Comparison of ENCODE assay signal across 8 mouse cellular contexts in genomic region chr10:82083622-82083971, GRCm38 (mm10). TPM values are rescaled to one million over a fixed set of nuclear protein-coding genes. Genes with fewer than 3 reads are reported as not detected.
A peak's percentile ranks its signal among the peaks of the same experiment; 100 is the strongest.
DNase-seq lines count a peak whose midpoint lies in the region; ATAC-seq and TF ChIP-seq lines count a peak whose summit lies in the region.
"Not testable (repeated sequence)": the region's sequence is repeated elsewhere in the genome, so short reads cannot be mapped to it uniquely, and the experiment has no call there.

No protein-coding gene starts in this region.

- H3K9me3 ChIP-seq in embryonic facial prominence, embryonic 10.5 days, result peaks cover 11% of the 10 kb centered on the region; the same call in 1 of the 2 replicates
- not testable (repeated sequence) for H3K9me3 ChIP-seq in forebrain, embryonic 16.5 days (ENCODE audit: control insufficient read depth, low read length); hindbrain, embryonic 12.5 days (replicated peaks); kidney, postnatal 0 days (replicated peaks; ENCODE audit: low read length); liver, embryonic 15.5 days (replicated peaks); midbrain, embryonic 14.5 days (ENCODE audit: control insufficient read depth, low read length); stomach, embryonic 14.5 days (ENCODE audit: control insufficient read depth, low read depth, low read length)

- H3K9ac ChIP-seq in forebrain, embryonic 16.5 days (replicated peaks; ENCODE audit: low read depth, low read length), result peak overlapping the region; percentile 73
- H3K9ac ChIP-seq in hindbrain, embryonic 12.5 days, result peak overlapping the region; percentile 50; the same call in 1 of the 2 replicates
- H3K9ac ChIP-seq in kidney, postnatal 0 days (ENCODE audit: low read depth, low read length); liver, embryonic 15.5 days: not testable (repeated sequence)
- H3K9ac ChIP-seq in midbrain, embryonic 14.5 days (replicated peaks; ENCODE audit: low read length), result peak overlapping the region; percentile 42
- peak overlapping the region; percentile 30; the same call in 1 of the 2 replicates for H3K9ac ChIP-seq in stomach, embryonic 14.5 days (replicated peaks; ENCODE audit: low read depth, low read length)

- not testable (repeated sequence) for TF ChIP-seq CTCF in kidney, postnatal 0 days (IDR thresholded peaks at IDR 0.05; ENCODE audit: low read depth)

- peak overlapping the region; percentile 35 for H3K4me2 ChIP-seq in forebrain, embryonic 16.5 days (ENCODE audit: low read length)
- H3K4me2 ChIP-seq in hindbrain, embryonic 12.5 days (replicated peaks), result peak overlapping the region; percentile 44
- peak overlapping the region; percentile 44 for H3K4me2 ChIP-seq in kidney, postnatal 0 days (ENCODE audit: low read length)
- H3K4me2 ChIP-seq in liver, embryonic 15.5 days, result peak overlapping the region; percentile 57
- peak overlapping the region; percentile 46 for H3K4me2 ChIP-seq in midbrain, embryonic 14.5 days (ENCODE audit: low read length)
- peak overlapping the region; percentile 35 for H3K4me2 ChIP-seq in stomach, embryonic 14.5 days (replicated peaks; ENCODE audit: low read depth, low read length)

- peak; percentile 31; the same call in 1 of the 2 replicates for ATAC-seq in forebrain, embryonic 16.5 days
- ATAC-seq in hindbrain, embryonic 12.5 days (ENCODE audit: low FRiP score), result peak; percentile 51
- not testable (repeated sequence) for ATAC-seq in kidney, postnatal 0 days (replicated peaks; ENCODE audit: low FRiP score, low read depth); liver, embryonic 15.5 days (ENCODE audit: insufficient read depth); midbrain, embryonic 14.5 days (ENCODE audit: low FRiP score, low TSS enrichment); stomach, embryonic 14.5 days (ENCODE audit: insufficient number of reproducible peaks, insufficient read depth, low FRiP score, low read depth)

- peak; percentile 1 for DNase-seq in CD4-positive, CD25-positive, alpha-beta regulatory T cell, adult 2 months (ENCODE audit: low read depth, low spot score)
- not testable (repeated sequence) for DNase-seq in embryonic facial prominence, embryonic 10.5 days (ENCODE audit: low spot score); kidney, postnatal 0 days (ENCODE audit: low spot score)
- peak; percentile 6 for DNase-seq in midbrain, embryonic 14.5 days

- not testable (repeated sequence) for H3K4me1 ChIP-seq in embryonic facial prominence, embryonic 10.5 days; forebrain, embryonic 16.5 days (replicated peaks; ENCODE audit: control insufficient read depth, insufficient read depth, low read length); hindbrain, embryonic 12.5 days; kidney, postnatal 0 days (replicated peaks; ENCODE audit: insufficient read depth, low read length); liver, embryonic 15.5 days (replicated peaks); midbrain, embryonic 14.5 days (ENCODE audit: control insufficient read depth, insufficient read depth, low read length); stomach, embryonic 14.5 days (ENCODE audit: control insufficient read depth, insufficient read depth, low read length)

- H3K4me3 ChIP-seq in embryonic facial prominence, embryonic 10.5 days, result peak overlapping the region; percentile 61
- H3K4me3 ChIP-seq in forebrain, embryonic 16.5 days (replicated peaks; ENCODE audit: low read length), result peak overlapping the region; percentile 48
- peak overlapping the region; percentile 47 for H3K4me3 ChIP-seq in hindbrain, embryonic 12.5 days
- peak overlapping the region; percentile 44 for H3K4me3 ChIP-seq in kidney, postnatal 0 days (replicated peaks; ENCODE audit: low read depth, low read length)
- H3K4me3 ChIP-seq in liver, embryonic 15.5 days (replicated peaks), result peak overlapping the region; percentile 59
- H3K4me3 ChIP-seq in midbrain, embryonic 14.5 days (replicated peaks; ENCODE audit: low read depth, low read length), result peak overlapping the region; percentile 41
- peak overlapping the region; percentile 40 for H3K4me3 ChIP-seq in stomach, embryonic 14.5 days (ENCODE audit: low read depth, low read length)

- peaks cover 16% of the 10 kb centered on the region for H3K36me3 ChIP-seq in embryonic facial prominence, embryonic 10.5 days (replicated peaks)
- not testable (repeated sequence) for H3K36me3 ChIP-seq in forebrain, embryonic 16.5 days (ENCODE audit: control insufficient read depth, insufficient read depth); hindbrain, embryonic 12.5 days; kidney, postnatal 0 days (ENCODE audit: insufficient read depth, low read length); liver, embryonic 15.5 days (replicated peaks); midbrain, embryonic 14.5 days (ENCODE audit: control insufficient read depth, insufficient read depth, low read length); stomach, embryonic 14.5 days (ENCODE audit: control insufficient read depth, insufficient read depth, low read length)

- WGBS in embryonic facial prominence, embryonic 10.5 days, result 28% methylated on average over 14 of the region's 14 CpGs
- WGBS in forebrain, embryonic 16.5 days, result 27% methylated on average over 12 of the region's 14 CpGs
- 25% methylated on average over 14 of the region's 14 CpGs for WGBS in hindbrain, embryonic 12.5 days
- WGBS in kidney, postnatal 0 days, result 22% methylated on average over 14 of the region's 14 CpGs
- 19% methylated on average over 14 of the region's 14 CpGs for WGBS in liver, embryonic 15.5 days (ENCODE audit: insufficient replicate concordance)
- WGBS in midbrain, embryonic 14.5 days, result 22% methylated on average over 14 of the region's 14 CpGs
- 26% methylated on average over 12 of the region's 14 CpGs for WGBS in stomach, embryonic 14.5 days

- H3K27ac ChIP-seq in embryonic facial prominence, embryonic 10.5 days (replicated peaks), result peak overlapping the region; percentile 83; the same call in 1 of the 2 replicates
- peak overlapping the region; percentile 92; the same call in 1 of the 2 replicates for H3K27ac ChIP-seq in forebrain, embryonic 16.5 days (ENCODE audit: low read length)
- H3K27ac ChIP-seq in hindbrain, embryonic 12.5 days; liver, embryonic 15.5 days (replicated peaks); stomach, embryonic 14.5 days (ENCODE audit: low read length): not testable (repeated sequence)
- H3K27ac ChIP-seq in kidney, postnatal 0 days, result peak overlapping the region; percentile 82
- peak overlapping the region; percentile 88 for H3K27ac ChIP-seq in midbrain, embryonic 14.5 days (replicated peaks; ENCODE audit: low read depth, low read length)

- not testable (repeated sequence) for H3K27me3 ChIP-seq in embryonic facial prominence, embryonic 10.5 days (replicated peaks; ENCODE audit: low read depth, poor library complexity, severe bottlenecking); forebrain, embryonic 16.5 days (replicated peaks; ENCODE audit: control insufficient read depth, insufficient read depth, low read length); hindbrain, embryonic 12.5 days; kidney, postnatal 0 days (ENCODE audit: insufficient read depth, low read length); liver, embryonic 15.5 days; midbrain, embryonic 14.5 days (ENCODE audit: control insufficient read depth, insufficient read depth, low read length); stomach, embryonic 14.5 days (ENCODE audit: control insufficient read depth, insufficient read depth, low read length)

RNA-seq across cellular contexts. Expression of gene BC024063, which starts 0.4 kb away (rescaled TPM):
- polyA plus RNA-seq in embryonic facial prominence, embryonic 10.5 days (2016; fragmentation: Nextera tagmentation; extraction: Ambion mirVana), result 6.2 and 6.4 TPM in 2 replicates
- 8.0 and 10.0 TPM in 2 replicates for polyA plus RNA-seq in forebrain, embryonic 16.5 days (2015; fragmentation: Nextera tagmentation; extraction: Ambion mirVana)
- 6.8 and 7.3 TPM in 2 replicates for polyA plus RNA-seq in hindbrain, embryonic 12.5 days (2016; fragmentation: Nextera tagmentation; extraction: Ambion mirVana)
- 3.7 and 4.5 TPM in 2 replicates for polyA plus RNA-seq in kidney, postnatal 0 days (2015; fragmentation: Nextera tagmentation; extraction: Ambion mirVana)
- 0.60 TPM in 2 replicates for polyA plus RNA-seq in liver, embryonic 15.5 days (2015; fragmentation: Nextera tagmentation; extraction: Ambion mirVana)
- 10.3 and 11.6 TPM in 2 replicates for polyA plus RNA-seq in midbrain, embryonic 14.5 days (2014; fragmentation: Nextera tagmentation; extraction: Ambion mirVana)
- 6.0 and 8.4 TPM in 2 replicates for polyA plus RNA-seq in stomach, embryonic 14.5 days (2014; fragmentation: Nextera tagmentation; extraction: Ambion mirVana)

RNA-seq across cellular contexts. Expression of gene Zfp873, which starts 35.7 kb away (rescaled TPM):
- 17.2 and 18.6 TPM in 2 replicates for polyA plus RNA-seq in embryonic facial prominence, embryonic 10.5 days (2016; fragmentation: Nextera tagmentation; extraction: Ambion mirVana)
- 17.6 and 20.6 TPM in 2 replicates for polyA plus RNA-seq in forebrain, embryonic 16.5 days (2015; fragmentation: Nextera tagmentation; extraction: Ambion mirVana)
- 13.1 and 15.3 TPM in 2 replicates for polyA plus RNA-seq in hindbrain, embryonic 12.5 days (2016; fragmentation: Nextera tagmentation; extraction: Ambion mirVana)
- 9.1 TPM in 2 replicates for polyA plus RNA-seq in kidney, postnatal 0 days (2015; fragmentation: Nextera tagmentation; extraction: Ambion mirVana)
- 1.8 and 2.3 TPM in 2 replicates for polyA plus RNA-seq in liver, embryonic 15.5 days (2015; fragmentation: Nextera tagmentation; extraction: Ambion mirVana)
- polyA plus RNA-seq in midbrain, embryonic 14.5 days (2014; fragmentation: Nextera tagmentation; extraction: Ambion mirVana), result 15.5 and 17.9 TPM in 2 replicates
- polyA plus RNA-seq in stomach, embryonic 14.5 days (2014; fragmentation: Nextera tagmentation; extraction: Ambion mirVana), result 19.5 and 21.2 TPM in 2 replicates

RNA-seq across cellular contexts. Expression of gene AU041133, which starts 44.2 kb away (rescaled TPM):
- polyA plus RNA-seq in embryonic facial prominence, embryonic 10.5 days (2016; fragmentation: Nextera tagmentation; extraction: Ambion mirVana), result 4.3 and 4.5 TPM in 2 replicates
- polyA plus RNA-seq in forebrain, embryonic 16.5 days (2015; fragmentation: Nextera tagmentation; extraction: Ambion mirVana), result 9.3 and 10.8 TPM in 2 replicates
- 6.3 and 7.1 TPM in 2 replicates for polyA plus RNA-seq in hindbrain, embryonic 12.5 days (2016; fragmentation: Nextera tagmentation; extraction: Ambion mirVana)
- 5.9 and 6.4 TPM in 2 replicates for polyA plus RNA-seq in kidney, postnatal 0 days (2015; fragmentation: Nextera tagmentation; extraction: Ambion mirVana)
- 1.0 and 1.2 TPM in 2 replicates for polyA plus RNA-seq in liver, embryonic 15.5 days (2015; fragmentation: Nextera tagmentation; extraction: Ambion mirVana)
- 13.5 and 17.8 TPM in 2 replicates for polyA plus RNA-seq in midbrain, embryonic 14.5 days (2014; fragmentation: Nextera tagmentation; extraction: Ambion mirVana)
- polyA plus RNA-seq in stomach, embryonic 14.5 days (2014; fragmentation: Nextera tagmentation; extraction: Ambion mirVana), result 7.7 and 10.5 TPM in 2 replicates
